Comparison of ENCODE assay signal across 20 mouse cellular contexts in the genomic region with DNA sequence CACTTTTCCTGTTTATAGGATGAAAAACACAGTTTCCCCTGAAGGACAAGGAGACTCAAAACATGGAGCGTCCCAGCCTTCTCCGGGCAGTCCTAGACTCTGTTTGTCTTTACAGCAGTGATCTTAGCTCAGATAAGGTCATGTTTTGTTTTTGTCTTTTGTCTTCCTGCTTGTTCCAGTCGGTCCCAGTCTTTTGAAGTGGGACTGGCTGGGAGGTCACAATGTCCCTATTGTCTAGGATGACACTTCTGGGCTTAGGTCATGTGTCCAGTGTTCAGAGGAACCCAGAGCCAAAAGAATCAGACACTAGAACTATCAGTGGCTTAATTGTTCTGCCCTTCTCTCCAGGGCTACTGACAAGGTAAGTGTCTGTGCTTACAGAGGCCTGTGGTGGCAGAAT. TPM values are rescaled to one million over a fixed set of nuclear protein-coding genes. Genes with fewer than 3 reads are reported as not detected.
DNase-seq lines count a peak whose midpoint lies in the region; ATAC-seq and TF ChIP-seq lines count a peak whose summit lies in the region.
"Had no signal": no experiment of that assay in that cellular context is flagged by ENCODE, and none has a peak within 500 bp of the region (broad histone marks: within the 10 kb centered on the region; RNA-seq: fewer than 3 reads in every experiment).

No protein-coding gene starts in this region.

- TF ChIP-seq EP300 in ES-Bruce4 (IDR thresholded peaks at IDR 0.05; ENCODE audit: insufficient read depth, low read depth, low read length), result peak; percentile 74

- H3K9me3 ChIP-seq in ES-Bruce4 (replicated peaks; ENCODE audit: control insufficient read depth, insufficient read depth, low read length, poor library complexity, severe bottlenecking), result no peaks in the 10 kb centered on the region
- H3K9me3 ChIP-seq: forebrain, embryonic 12.5 days; heart, embryonic 10.5 days; liver, embryonic 15.5 days; midbrain, embryonic 12.5 days had no signal

- peak overlapping the region; percentile 64; the same call in 1 of the 2 replicates for H3K27ac ChIP-seq in layer of hippocampus, adult 2 months
- peak overlapping the region; percentile 87 for H3K27ac ChIP-seq in ES-Bruce4 (ENCODE audit: insufficient read depth, low read length)
- H3K27ac ChIP-seq: forebrain, embryonic 12.5 days; heart, embryonic 10.5 days; hindbrain, postnatal 0 days; liver, embryonic 15.5 days; midbrain, embryonic 12.5 days had no signal

- no peak overlapping the region for H3K9ac ChIP-seq in ES-Bruce4 (ENCODE audit: low read depth, poor library complexity, severe bottlenecking)
- H3K9ac ChIP-seq: forebrain, embryonic 12.5 days; liver, embryonic 15.5 days; midbrain, embryonic 12.5 days had no signal

- H3K4me3 ChIP-seq in layer of hippocampus, adult 2 months, result no peak overlapping the region
- H3K4me3 ChIP-seq in ES-Bruce4 (ENCODE audit: low read depth, low read length), result no peak overlapping the region
- H3K4me3 ChIP-seq: forebrain, embryonic 12.5 days; heart, embryonic 10.5 days; liver, embryonic 15.5 days; midbrain, embryonic 12.5 days had no signal

- intact Hi-C loops in heart, postnatal 25 days (cut with DNase I), result no loop called here

- ATAC-seq in inflammation-experienced regulatory T-cells, adult 6 months, result no peak
- ATAC-seq: activated CD4-positive, CD25-positive, alpha-beta regulatory T cell, adult 4 months; hindbrain, postnatal 0 days had no signal

- no peaks in the 10 kb centered on the region for H3K36me3 ChIP-seq in ES-Bruce4 (ENCODE audit: control insufficient read depth, insufficient read depth, low read length, poor library complexity, severe bottlenecking)
- H3K36me3 ChIP-seq: liver, embryonic 15.5 days had no signal

- peak in 1 of 2 experiments; percentile 29 for DNase-seq in layer of hippocampus, adult 2 months (ENCODE audit: low spot score in 2 of 2)
- DNase-seq in layer of hippocampus, postnatal 25 days (ENCODE audit: extremely low spot score in 1 of 2, low spot score in 1 of 2), result no peak
- peak; percentile 6 for DNase-seq in Muller cell, postnatal 12 days (ENCODE audit: inconsistent ontology term)
- DNase-seq in lung, postnatal 10 days, result peak; percentile 51
- no peak for DNase-seq in heart, postnatal 25 days (ENCODE audit: low spot score)
- DNase-seq: adrenal gland, postnatal 14 days; cerebellum, adult 8-10 months; gastrocnemius, postnatal 36 days; heart, postnatal 14 days; kidney, adult 2 months; kidney, postnatal 25 days; thymus, postnatal 4 days had no signal

- TF ChIP-seq CTCF in layer of hippocampus, adult 2 months (conservative IDR thresholded peaks at IDR 0.05), result no peak
- TF ChIP-seq CTCF in ES-Bruce4 (IDR thresholded peaks at IDR 0.05; ENCODE audit: low read depth, low read length), result no peak

- no peaks in the 10 kb centered on the region for H3K27me3 ChIP-seq in ES-Bruce4 (ENCODE audit: control insufficient read depth, insufficient read depth, low read length, poor library complexity, severe bottlenecking)
- H3K27me3 ChIP-seq: forebrain, embryonic 12.5 days; midbrain, embryonic 12.5 days had no signal

- no peak for TF ChIP-seq POLR2A in ES-Bruce4 (IDR thresholded peaks at IDR 0.05; ENCODE audit: insufficient read depth, low read length)

- peaks cover 15% of the 10 kb centered on the region for H3K4me1 ChIP-seq in ES-Bruce4 (ENCODE audit: control insufficient read depth, insufficient read depth, low read length)
- H3K4me1 ChIP-seq: forebrain, embryonic 12.5 days; liver, embryonic 15.5 days; midbrain, embryonic 12.5 days had no signal

RNA-seq across cellular contexts. Expression of a gene that starts 6.4 kb away (rescaled TPM):
- 10 to 100 TPM; 15.3 to 16.1 TPM for total RNA-seq in layer of hippocampus, adult 2 months (2021)
- 10 to 100 TPM; 21.5 to 21.6 TPM for total RNA-seq in layer of hippocampus, postnatal 25 days (2021)
- polyA plus RNA-seq in ES-Bruce4 (2011; ENCODE audit: insufficient read depth, insufficient read length, low read depth, missing spikeins), result 34.1 and 39.3 TPM in 2 replicates
- under 1 TPM; 0.07 to 0.14 (median 0.09) TPM for polyA plus RNA-seq in inflammation-experienced regulatory T-cells, adult 6 months (2017; shearing (Covaris generic))
- total RNA-seq in heart, postnatal 25 days (2021), result 1 to 10 TPM; 2.6 to 3.6 TPM

RNA-seq across cellular contexts. Expression of a gene that starts 27.9 kb away (rescaled TPM):
- 10 to 100 TPM; 27.2 TPM for total RNA-seq in layer of hippocampus, adult 2 months (2021)
- total RNA-seq in layer of hippocampus, postnatal 25 days (2021), result 10 to 100 TPM; 34.4 to 39.9 TPM
- 1.4 and 2.3 TPM in 2 replicates for polyA plus RNA-seq in ES-Bruce4 (2011; ENCODE audit: insufficient read depth, insufficient read length, low read depth, missing spikeins)
- polyA plus RNA-seq in inflammation-experienced regulatory T-cells, adult 6 months (2017; shearing (Covaris generic)), result 10 to 100 TPM; 29.6 to 43.9 (median 34.4) TPM
- total RNA-seq in heart, postnatal 25 days (2021), result 1 to 10 TPM; 3.8 to 5.0 TPM

RNA-seq across cellular contexts. Expression of a gene that starts 54.1 kb away (rescaled TPM):
- 10 to 100 TPM in 1 of 2 experiments, 1 to 10 TPM in 1; 9.8 to 12.6 TPM for total RNA-seq in layer of hippocampus, adult 2 months (2021)
- 10 to 100 TPM; 10.1 to 10.9 TPM for total RNA-seq in layer of hippocampus, postnatal 25 days (2021)
- 12.9 and 13.5 TPM in 2 replicates for polyA plus RNA-seq in ES-Bruce4 (2011; ENCODE audit: insufficient read depth, insufficient read length, low read depth, missing spikeins)
- polyA plus RNA-seq in inflammation-experienced regulatory T-cells, adult 6 months (2017; shearing (Covaris generic)), result 10 to 100 TPM; 24.0 to 33.4 (median 31.1) TPM
- 1 to 10 TPM; 3.8 to 4.0 TPM for total RNA-seq in heart, postnatal 25 days (2021)

Comparison
In these comparisons a context has a peak if more than half of its experiments do, and no peak if none do; other contexts are left out.
1. DNase-seq: peak in Muller cell, postnatal 12 days (single experiment) and lung, postnatal 10 days (single experiment); none in layer of hippocampus, postnatal 25 days (0 of 2) and heart, postnatal 25 days (single experiment).
2. RNA of a gene that starts 27.9 kb away (total RNA-seq): 34.4 to 39.9 TPM in layer of hippocampus, postnatal 25 days and 27.2 TPM in layer of hippocampus, adult 2 months; 3.8 to 5.0 TPM in heart, postnatal 25 days; every median in the first group is over 4 times any median in the second.